Mouse (Mus musculus): ENCODE results near the gene Uba52. TPM values are rescaled to one million over a fixed set of nuclear protein-coding genes. Genes with fewer than 3 reads are reported as not detected.
"Not testable (repeated sequence)": the region's sequence is repeated elsewhere in the genome, so short reads cannot be mapped to it uniquely, and the experiment has no call there.

The Uba52 gene
- polyA plus RNA-seq, 1 experiment from 2014 or later = 987 TPM

- no peak for ATAC-seq (ENCODE audit: low read depth)
- Histone ChIP-seq H3K4me2 (ENCODE audit: low read depth, low read length) (peak overlapping the region; percentile 58), H3K36me3 (ENCODE audit: control insufficient read depth, insufficient read depth, low read length) (peaks cover 20% of the 10 kb centered on the region), H3K27me3 (ENCODE audit: control insufficient read depth, insufficient read depth, low read depth, low read length) (no peaks in the 10 kb centered on the region), H3K27ac (ENCODE audit: low read length) (peak overlapping the region; percentile 69), H3K9me3 (ENCODE audit: control insufficient read depth, low read length) (no peaks in the 10 kb centered on the region), H3K4me3 (ENCODE audit: low read length) (peak overlapping the region; percentile 93), H3K4me1 (replicated peaks; ENCODE audit: control insufficient read depth, insufficient read depth, low read length) (peaks cover 16% of the 10 kb centered on the region), H3K9ac (ENCODE audit: low read length) (peak overlapping the region; percentile 97)
- WGBS = 2% methylated on average over 8 of the region's 8 CpGs
Observed at GRCm38 (mm10) chr8:70527111-70527511, 16.5 kb upstream of the Uba52 start.

GRCm38 (mm10) chr8:70522592-70523403, 12.2 kb upstream of the Uba52 start:
- Histone ChIP-seq H3K9ac (ENCODE audit: low read length) (peak overlapping the region; percentile 71), H3K4me3 (ENCODE audit: low read length) (peak overlapping the region; percentile 59), H3K4me1 (replicated peaks; ENCODE audit: control insufficient read depth, insufficient read depth, low read length) (peaks cover 11% of the 10 kb centered on the region), H3K27ac (ENCODE audit: low read length) (peak overlapping the region; percentile 91), H3K27me3 (ENCODE audit: control insufficient read depth, insufficient read depth, low read depth, low read length) (no peaks in the 10 kb centered on the region), H3K4me2 (ENCODE audit: low read depth, low read length) (peak overlapping the region; percentile 72), H3K9me3 (ENCODE audit: control insufficient read depth, low read length) (no peaks in the 10 kb centered on the region), H3K36me3 (ENCODE audit: control insufficient read depth, insufficient read depth, low read length) (peaks cover 6% of the 10 kb centered on the region; the same call in 1 of the 2 replicates)
- ATAC-seq (ENCODE audit: low read depth) = peak; percentile 88
- WGBS = under 1% methylated on average over 46 of the region's 51 CpGs

- H3K36me3 ChIP-seq (ENCODE audit: control insufficient read depth, insufficient read depth, low read length) = peaks cover 13% of the 10 kb centered on the region
- ATAC-seq (ENCODE audit: low read depth) = no peak
- no peak overlapping the region for H3K4me2 ChIP-seq (ENCODE audit: low read depth, low read length)
- H3K4me1 ChIP-seq (replicated peaks; ENCODE audit: control insufficient read depth, insufficient read depth, low read length) = peaks cover 6% of the 10 kb centered on the region
- 57% methylated on average over 2 of the region's 2 CpGs for WGBS
- no peaks in the 10 kb centered on the region for H3K9me3 ChIP-seq (ENCODE audit: control insufficient read depth, low read length)
- H3K4me3 ChIP-seq (ENCODE audit: low read length) = no peak overlapping the region
- H3K27me3 ChIP-seq (ENCODE audit: control insufficient read depth, insufficient read depth, low read depth, low read length) = no peaks in the 10 kb centered on the region
- no peak overlapping the region for H3K9ac ChIP-seq (ENCODE audit: low read length)
- H3K27ac ChIP-seq (ENCODE audit: low read length) = no peak overlapping the region
Observed at GRCm38 (mm10) chr8:70519606-70520005, 9.0 kb upstream of the Uba52 start.

- Histone ChIP-seq H3K9ac (ENCODE audit: low read length) (no peak overlapping the region), H3K9me3 (ENCODE audit: control insufficient read depth, low read length) (no peaks in the 10 kb centered on the region), H3K4me3 (ENCODE audit: low read length) (no peak overlapping the region), H3K27ac (ENCODE audit: low read length) (no peak overlapping the region), H3K4me2 (ENCODE audit: low read depth, low read length) (no peak overlapping the region), H3K27me3 (ENCODE audit: control insufficient read depth, insufficient read depth, low read depth, low read length) (no peaks in the 10 kb centered on the region), H3K4me1 (replicated peaks; ENCODE audit: control insufficient read depth, insufficient read depth, low read length) (peaks cover 6% of the 10 kb centered on the region), H3K36me3 (ENCODE audit: control insufficient read depth, insufficient read depth, low read length) (peaks cover 13% of the 10 kb centered on the region)
- no peak for ATAC-seq (ENCODE audit: low read depth)
- WGBS = 82% methylated on average over 6 of the region's 6 CpGs
Observed at GRCm38 (mm10) chr8:70519043-70519442, 8.4 kb upstream of the Uba52 start.

- peaks cover 12% of the 10 kb centered on the region for H3K4me1 ChIP-seq (replicated peaks; ENCODE audit: control insufficient read depth, insufficient read depth, low read length)
- H3K36me3 ChIP-seq (ENCODE audit: control insufficient read depth, insufficient read depth, low read length) = peaks cover 15% of the 10 kb centered on the region
- WGBS = 79% methylated on average over 10 of the region's 10 CpGs
- no peak overlapping the region for H3K9ac ChIP-seq (ENCODE audit: low read length)
- H3K27me3 ChIP-seq (ENCODE audit: control insufficient read depth, insufficient read depth, low read depth, low read length) = no peaks in the 10 kb centered on the region
- H3K9me3 ChIP-seq (ENCODE audit: control insufficient read depth, low read length) = no peaks in the 10 kb centered on the region
- H3K4me3 ChIP-seq (ENCODE audit: low read length) = no peak overlapping the region
- ATAC-seq (ENCODE audit: low read depth) = no peak
- no peak overlapping the region for H3K4me2 ChIP-seq (ENCODE audit: low read depth, low read length)
- H3K27ac ChIP-seq (ENCODE audit: low read length) = no peak overlapping the region
Observed at GRCm38 (mm10) chr8:70517940-70518643, 7.5 kb upstream of the Uba52 start.

- no peak overlapping the region; the same call in none of the 2 replicates for H3K27ac ChIP-seq (ENCODE audit: low read length)
- peaks cover 13% of the 10 kb centered on the region for H3K36me3 ChIP-seq (ENCODE audit: control insufficient read depth, insufficient read depth, low read length)
- H3K4me2 ChIP-seq (ENCODE audit: low read depth, low read length) = no peak overlapping the region
- no peak overlapping the region for H3K4me3 ChIP-seq (ENCODE audit: low read length)
- H3K27me3 ChIP-seq (ENCODE audit: control insufficient read depth, insufficient read depth, low read depth, low read length) = no peaks in the 10 kb centered on the region
- H3K9me3 ChIP-seq (ENCODE audit: control insufficient read depth, low read length) = no peaks in the 10 kb centered on the region
- H3K4me1 ChIP-seq (replicated peaks; ENCODE audit: control insufficient read depth, insufficient read depth, low read length) = peaks cover 24% of the 10 kb centered on the region
- 44% methylated on average over 2 of the region's 2 CpGs for WGBS
- no peak for ATAC-seq (ENCODE audit: low read depth)
- H3K9ac ChIP-seq (ENCODE audit: low read length) = no peak overlapping the region
Observed at GRCm38 (mm10) chr8:70513441-70513840, 2.8 kb upstream of the Uba52 start.

- Histone ChIP-seq H3K27ac (ENCODE audit: low read length) (no peak overlapping the region), H3K9ac (ENCODE audit: low read length) (no peak overlapping the region; the same call in 1 of the 2 replicates), H3K36me3 (ENCODE audit: control insufficient read depth, insufficient read depth, low read length) (peaks cover 20% of the 10 kb centered on the region), H3K27me3 (ENCODE audit: control insufficient read depth, insufficient read depth, low read depth, low read length) (no peaks in the 10 kb centered on the region), H3K9me3 (ENCODE audit: control insufficient read depth, low read length) (no peaks in the 10 kb centered on the region), H3K4me2 (ENCODE audit: low read depth, low read length) (no peak overlapping the region), H3K4me1 (replicated peaks; ENCODE audit: control insufficient read depth, insufficient read depth, low read length) (peaks cover 24% of the 10 kb centered on the region), H3K4me3 (ENCODE audit: low read length) (no peak overlapping the region)
- ATAC-seq (ENCODE audit: low read depth) = no peak
- 88% methylated on average over 11 of the region's 11 CpGs for WGBS
Observed at GRCm38 (mm10) chr8:70512253-70512903, 1.8 kb upstream of the Uba52 start.

GRCm38 (mm10) chr8:70511770-70512169, 1.2 kb upstream of the Uba52 start:
- Histone ChIP-seq H3K27ac (ENCODE audit: low read length) (no peak overlapping the region), H3K4me3 (ENCODE audit: low read length) (no peak overlapping the region)

GRCm38 (mm10) chr8:70511174-70511573, 573 bp upstream of the Uba52 start:
- 73% methylated on average over 6 of the region's 6 CpGs for WGBS
- Histone ChIP-seq H3K9ac (ENCODE audit: low read length) (peak overlapping the region; percentile 97), H3K27ac (ENCODE audit: low read length) (peak overlapping the region; percentile 20; the same call in 1 of the 2 replicates), H3K4me2 (ENCODE audit: low read depth, low read length) (peak overlapping the region; percentile 97), H3K4me1 (replicated peaks; ENCODE audit: control insufficient read depth, insufficient read depth, low read length) (peaks cover 24% of the 10 kb centered on the region), H3K36me3 (ENCODE audit: control insufficient read depth, insufficient read depth, low read length) (peaks cover 15% of the 10 kb centered on the region), H3K4me3 (ENCODE audit: low read length) (peak overlapping the region; percentile 96)
- ATAC-seq (ENCODE audit: low read depth); H3K27me3 ChIP-seq (ENCODE audit: control insufficient read depth, insufficient read depth, low read depth, low read length); H3K9me3 ChIP-seq (ENCODE audit: control insufficient read depth, low read length): not testable (repeated sequence)

More at GRCm38 (mm10) chr8:70511770-70512169, 1.2 kb upstream of the Uba52 start:
- Histone ChIP-seq H3K4me1 (replicated peaks; ENCODE audit: control insufficient read depth, insufficient read depth, low read length) (peaks cover 24% of the 10 kb centered on the region), H3K9ac (ENCODE audit: low read length) (no peak overlapping the region), H3K36me3 (ENCODE audit: control insufficient read depth, insufficient read depth, low read length) (peaks cover 20% of the 10 kb centered on the region), H3K4me2 (ENCODE audit: low read depth, low read length) (no peak overlapping the region), H3K27me3 (ENCODE audit: control insufficient read depth, insufficient read depth, low read depth, low read length) (no peaks in the 10 kb centered on the region), H3K9me3 (ENCODE audit: control insufficient read depth, low read length) (no peaks in the 10 kb centered on the region)
- no peak for ATAC-seq (ENCODE audit: low read depth)
- 91% methylated on average over 2 of the region's 2 CpGs for WGBS
